Comparison of ENCODE assay signal across 29 mouse cellular contexts in the genomic region with DNA sequence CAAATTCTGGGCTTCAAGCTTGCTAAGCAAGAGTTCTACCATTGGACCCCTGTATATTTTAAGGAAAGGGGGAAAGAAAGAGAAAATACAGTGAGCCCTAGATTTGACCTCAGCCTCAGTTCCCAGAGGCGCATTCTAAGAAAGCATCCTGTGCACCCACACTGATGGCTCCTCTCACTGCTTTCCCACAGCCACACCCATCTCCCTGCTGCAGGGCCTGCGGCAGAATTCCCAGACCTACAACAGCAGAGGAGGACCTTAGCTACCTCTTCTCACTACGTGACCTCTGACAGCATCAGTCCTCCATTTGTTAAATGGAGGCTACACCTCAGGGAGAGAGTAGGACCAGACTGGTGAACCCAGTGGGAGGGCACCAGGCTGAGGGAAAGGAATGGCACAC. TPM values are rescaled to one million over a fixed set of nuclear protein-coding genes. Genes with fewer than 3 reads are reported as not detected.
DNase-seq lines count a peak whose midpoint lies in the region; ATAC-seq and TF ChIP-seq lines count a peak whose summit lies in the region.
"Had no signal": no experiment of that assay in that cellular context is flagged by ENCODE, and none has a peak within 500 bp of the region (broad histone marks: within the 10 kb centered on the region; RNA-seq: fewer than 3 reads in every experiment).

No protein-coding gene starts in this region.

- TF ChIP-seq CTCF in gastrocnemius, adult 2 months (IDR thresholded peaks at IDR 0.05), result no peak
- TF ChIP-seq CTCF in heart, adult 2 months (IDR thresholded peaks at IDR 0.05), result no peak

- H3K9ac ChIP-seq in heart, adult 2 months (ENCODE audit: low read depth, low read length), result 0 out of 2 replicates have a peak overlapping the region, but pooled peaks have one; percentile 5
- H3K9ac ChIP-seq: embryonic facial prominence, embryonic 13.5 days; embryonic facial prominence, embryonic 15.5 days; forebrain, embryonic 12.5 days had no signal

- intact Hi-C loops in gastrocnemius, adult 2 months (cut with DNase I), result no loop called here
- intact Hi-C loops in heart, adult 2 months (cut with DNase I), result no loop called here

- H3K9me3 ChIP-seq in megakaryocyte, embryonic 14.5 days, result peaks cover 2% of the 10 kb centered on the region; the same call in 1 of the 2 replicates
- H3K9me3 ChIP-seq: embryonic facial prominence, embryonic 13.5 days; embryonic facial prominence, embryonic 15.5 days; forebrain, embryonic 10.5 days; forebrain, embryonic 12.5 days; G1E had no signal

- H3K79me2 ChIP-seq in heart, adult 2 months (replicated peaks; ENCODE audit: control insufficient read depth, insufficient read depth, low read length), result peaks cover 4% of the 10 kb centered on the region

- peak overlapping the region; percentile 43 for H3K27ac ChIP-seq in gastrocnemius, adult 2 months
- H3K27ac ChIP-seq in heart, adult 2 months, result no peak overlapping the region; the same call in 1 of the 2 replicates
- peak overlapping the region; percentile 53 for H3K27ac ChIP-seq in brown adipose tissue, adult 24 weeks (replicated peaks; ENCODE audit: low read depth, low read length)
- H3K27ac ChIP-seq: embryonic facial prominence, embryonic 13.5 days; embryonic facial prominence, embryonic 15.5 days; forebrain, embryonic 10.5 days; forebrain, embryonic 12.5 days had no signal

- H3K4me1 ChIP-seq in heart, adult 2 months (ENCODE audit: control insufficient read depth, insufficient read depth, low read length), result peaks cover 16% of the 10 kb centered on the region
- H3K4me1 ChIP-seq in megakaryocyte, embryonic 14.5 days, result peaks cover 87% of the 10 kb centered on the region
- peaks cover 20% of the 10 kb centered on the region for H3K4me1 ChIP-seq in brown adipose tissue, adult 24 weeks (ENCODE audit: control insufficient read depth, insufficient read depth, insufficient read length, low read length)

- H3K36me3 ChIP-seq in heart, adult 2 months (ENCODE audit: control insufficient read depth, insufficient read depth, low read length), result peaks cover 5% of the 10 kb centered on the region; the same call in 1 of the 2 replicates
- peaks cover 47% of the 10 kb centered on the region for H3K36me3 ChIP-seq in megakaryocyte, embryonic 14.5 days (replicated peaks; ENCODE audit: low read length)

- WGBS in heart, adult 2 months, result 40% methylated on average over 3 of the region's 3 CpGs

- no peak for TF ChIP-seq POLR2A in heart, adult 2 months (IDR thresholded peaks at IDR 0.05; ENCODE audit: insufficient read depth, low read depth, low read length)

- H3K4me3 ChIP-seq in gastrocnemius, adult 2 months, result no peak overlapping the region
- no peak overlapping the region for H3K4me3 ChIP-seq in heart, adult 2 months
- H3K4me3 ChIP-seq in megakaryocyte, embryonic 14.5 days (replicated peaks), result peak overlapping the region; percentile 23
- H3K4me3 ChIP-seq in brown adipose tissue, adult 24 weeks (ENCODE audit: insufficient read depth, low read depth, low read length), result no peak overlapping the region
- H3K4me3 ChIP-seq: embryonic facial prominence, embryonic 13.5 days; embryonic facial prominence, embryonic 15.5 days; erythroblast, embryonic 14.5 days; forebrain, embryonic 10.5 days; forebrain, embryonic 12.5 days had no signal

- DNase-seq in gastrocnemius, adult 2 months, result peak; percentile 14
- no peak for DNase-seq in gastrocnemius, adult 18-20 months (ENCODE audit: low spot score)
- no peak for DNase-seq in heart, adult 2 months
- no peak for DNase-seq in heart, adult 9 months (ENCODE audit: low spot score in 2 of 2)
- DNase-seq in lung, postnatal 4 days, result no peak
- DNase-seq: adrenal gland, adult 2 months; adrenal gland, postnatal 10 days; adrenal gland, postnatal 25 days; B cell, adult 2 months; cerebellum, adult 11-12 months; cerebellum, adult 2 months; cerebellum, adult 9-10 months; cerebellum, postnatal 10 days; cerebellum, postnatal 25 days; embryo, embryonic 11 days had no signal

- no peak for TF ChIP-seq EP300 in heart, adult 2 months (IDR thresholded peaks at IDR 0.05; ENCODE audit: insufficient read depth, low read depth, low read length)

- ATAC-seq in megakaryocyte, adult 5-6 weeks (ENCODE audit: poor library complexity, severe bottlenecking), result no peak
- ATAC-seq: CD4-positive, CD25-positive, alpha-beta regulatory T cell, adult 4 months; forebrain, embryonic 14.5 days; forebrain, embryonic 16.5 days; Patski had no signal

- no peaks in the 10 kb centered on the region for H3K27me3 ChIP-seq in heart, adult 2 months (ENCODE audit: control insufficient read depth, insufficient read depth, low read length)
- no peaks in the 10 kb centered on the region for H3K27me3 ChIP-seq in megakaryocyte, embryonic 14.5 days (replicated peaks)
- H3K27me3 ChIP-seq: CH12.LX; embryonic facial prominence, embryonic 13.5 days; embryonic facial prominence, embryonic 15.5 days; forebrain, embryonic 12.5 days; Patski had no signal

RNA-seq across cellular contexts. Expression of a gene that starts 18.1 kb away (rescaled TPM):
- total RNA-seq in gastrocnemius, adult 2 months (2021), result 100 to 1,000 TPM; 147 to 160 TPM
- 100 to 1,000 TPM; 141 to 168 TPM for total RNA-seq in gastrocnemius, adult 18-20 months (2021)
- 10 to 100 TPM; 71.6 to 82.0 TPM for total RNA-seq in heart, adult 2 months (2021)
- 84.4 and 113 TPM in 2 replicates for polyA plus RNA-seq in heart, adult 2 months (2012; rRNA removed)
- polyA plus RNA-seq in megakaryocyte, embryonic 14.5 days (2012; ENCODE audit: insufficient read depth, low replicate concordance), result 170 and 237 TPM in 2 replicates
- total RNA-seq in megakaryocyte, adult 5-6 weeks (2015), result 26.2 and 28.9 TPM in 2 replicates
- 14.4 and 16.9 TPM in 2 replicates for total RNA-seq in megakaryocyte, adult 5-6 weeks (2017)
- 37.7 and 42.9 TPM in 2 replicates for polyA plus RNA-seq in brown adipose tissue, adult 24 weeks (2012; ENCODE audit: insufficient read depth, insufficient read length, missing spikeins)
